Mouse (Mus musculus): ENCODE measurements around the gene Edem2.

Edem2 gene

GRCm38 (mm10) chr2:155729158-155729645, at the start of gene Edem2:
Gene Edem2, minus strand, starts transcription at chr2:155729475.
- DNase-seq (ENCODE audit: low spot score) = peak; percentile 93

GRCm38 (mm10) chr2:155779066-155779465, 49.8 kb upstream of the Edem2 start:
- DNase-seq (ENCODE audit: low spot score) = no peak

GRCm38 (mm10) chr2:155778004-155778403, 48.7 kb upstream of the Edem2 start:
- no peak for DNase-seq (ENCODE audit: low spot score)

GRCm38 (mm10) chr2:155777688-155777985, 48.4 kb upstream of the Edem2 start:
- DNase-seq (ENCODE audit: low spot score) = no peak

GRCm38 (mm10) chr2:155776824-155777687, 47.8 kb upstream of the Edem2 start:
- no peak for DNase-seq (ENCODE audit: low spot score)

- DNase-seq (ENCODE audit: low spot score) = peak; percentile 61
These were observed 46.5 kb upstream of the Edem2 start for GRCm38 (mm10) chr2:155775685-155776263.

- DNase-seq (ENCODE audit: low spot score) = no peak
These were observed 45.8 kb upstream of the Edem2 start, which contains the start of gene Mmp24 for GRCm38 (mm10) chr2:155774927-155775684. Gene Mmp24, plus strand, starts transcription at chr2:155775342.

GRCm38 (mm10) chr2:155774261-155774926, 45.1 kb upstream of the Edem2 start:
- no peak for DNase-seq (ENCODE audit: low spot score)

- DNase-seq (ENCODE audit: low spot score) = no peak
These were observed 44.4 kb upstream of the Edem2 start for GRCm38 (mm10) chr2:155773664-155774063.

- peak; percentile 45 for DNase-seq (ENCODE audit: low spot score)
These were observed 35.6 kb upstream of the Edem2 start for GRCm38 (mm10) chr2:155764679-155765418.

- no peak for DNase-seq (ENCODE audit: low spot score)
These were observed 27.7 kb upstream of the Edem2 start for GRCm38 (mm10) chr2:155756855-155757566.

- DNase-seq (ENCODE audit: low spot score) = no peak
These were observed 26.5 kb upstream of the Edem2 start for GRCm38 (mm10) chr2:155755746-155756145.

GRCm38 (mm10) chr2:155751014-155751786, 21.9 kb upstream of the Edem2 start, which contains the start of gene Procr:
Gene Procr, plus strand, starts transcription at chr2:155751117.
- DNase-seq (ENCODE audit: low spot score) = peak; percentile 68

- DNase-seq (ENCODE audit: low spot score) = no peak
These were observed 20.1 kb upstream of the Edem2 start for GRCm38 (mm10) chr2:155749394-155749793.

GRCm38 (mm10) chr2:155745487-155745886, 16.2 kb upstream of the Edem2 start:
- no peak for DNase-seq (ENCODE audit: low spot score)

GRCm38 (mm10) chr2:155743351-155743750, 14.1 kb upstream of the Edem2 start:
- DNase-seq (ENCODE audit: low spot score) = no peak

GRCm38 (mm10) chr2:155742931-155743337, 13.7 kb upstream of the Edem2 start:
- no peak for DNase-seq (ENCODE audit: low spot score)

- no peak for DNase-seq (ENCODE audit: low spot score)
These were observed 12.9 kb upstream of the Edem2 start for GRCm38 (mm10) chr2:155742211-155742610.

GRCm38 (mm10) chr2:155737803-155738202, 8.5 kb upstream of the Edem2 start:
- no peak for DNase-seq (ENCODE audit: low spot score)

- no peak for DNase-seq (ENCODE audit: low spot score)
These were observed 7.7 kb upstream of the Edem2 start for GRCm38 (mm10) chr2:155736936-155737335.
